Mouse (Mus musculus): ENCODE data around the gene Esyt3. TPM values are rescaled to one million over a fixed set of nuclear protein-coding genes. Genes with fewer than 3 reads are reported as not detected.

Esyt3 gene
- total RNA-seq (2023) = not detected

GRCm38 (mm10) chr9:99357921-99358692 lies at the start of gene Esyt3:
TSS of gene Esyt3 (minus strand) at chr9:99358557.

Other genes starting within 250 kb of the Esyt3 start
- gene Pik3cb, start 217.9 kb downstream of the Esyt3 start, total RNA-seq (2023) = 12.3 TPM
- not detected for gene Faiml, start 121.3 kb downstream of the Esyt3 start, total RNA-seq (2023)
- gene Cep70, start 115.2 kb downstream of the Esyt3 start, total RNA-seq (2023) = 9.5 TPM
- gene Mras, start 78.8 kb upstream of the Esyt3 start, total RNA-seq (2023) = not detected
- gene Nme9, start 92.9 kb upstream of the Esyt3 start, total RNA-seq (2023) = not detected
- 37.2 TPM for gene Armc8, start 210.3 kb upstream of the Esyt3 start, total RNA-seq (2023)
- gene Dbr1, start 217.2 kb upstream of the Esyt3 start, total RNA-seq (2023) = 44.6 TPM